Mouse (Mus musculus): Measurements from ENCODE around the gene Gm6803. TPM values are rescaled to one million over a fixed set of nuclear protein-coding genes. Genes with fewer than 3 reads are reported as not detected.

The Gm6803 gene
- not detected in 2 replicates for polyA plus RNA-seq (2012; rRNA removed)

GRCm38 (mm10) chr12:88018671-88019070, at the start of gene Gm6803:
Gene Gm6803, minus strand, starts transcription at chr12:88018771.

GRCm38 (mm10) chr12:88026704-88027103, 8.1 kb upstream of the Gm6803 start, which contains the start of gene Gm2056:
Gene Gm2056, plus strand, starts transcription at chr12:88027004.

GRCm38 (mm10) chr12:88011548-88011947, 7.0 kb downstream of the Gm6803 start, which contains the start of gene Gm2075:
Gene Gm2075, plus strand, starts transcription at chr12:88011848.

Other genes starting within 250 kb of the Gm6803 start
- not detected in 2 replicates for gene Gm21319, start 243.0 kb downstream of the Gm6803 start, polyA plus RNA-seq (2012; rRNA removed)
- gene Gm21936, start 223.3 kb downstream of the Gm6803 start, polyA plus RNA-seq (2012; rRNA removed), result not detected in 2 replicates
- not detected in 2 replicates for gene BB287469, start 202.2 kb downstream of the Gm6803 start, polyA plus RNA-seq (2012; rRNA removed)
- not detected in 2 replicates for gene Gm2001, start 176.4 kb downstream of the Gm6803 start, polyA plus RNA-seq (2012; rRNA removed)
- gene Gm2016, start 144.7 kb downstream of the Gm6803 start, polyA plus RNA-seq (2012; rRNA removed), result not detected in 2 replicates
- gene Gm2022, start 123.4 kb downstream of the Gm6803 start, polyA plus RNA-seq (2012; rRNA removed), result not detected in 2 replicates
- gene Gm2035, start 98.9 kb downstream of the Gm6803 start, polyA plus RNA-seq (2012; rRNA removed), result not detected in 2 replicates
- not detected in 2 replicates for gene Gm2042, start 64.7 kb downstream of the Gm6803 start, polyA plus RNA-seq (2012; rRNA removed)
- gene Gm2075, start 6.9 kb downstream of the Gm6803 start, polyA plus RNA-seq (2012; rRNA removed), result not detected in 2 replicates
- not detected in 2 replicates for gene Gm2056, start 8.2 kb upstream of the Gm6803 start, polyA plus RNA-seq (2012; rRNA removed)
- not detected in 2 replicates for gene Gm16368, start 64.9 kb upstream of the Gm6803 start, polyA plus RNA-seq (2012; rRNA removed)
- not detected in 2 replicates for gene Gm10436, start 163.3 kb upstream of the Gm6803 start, polyA plus RNA-seq (2012; rRNA removed)
- not detected in 2 replicates for gene Gm8332, start 231.3 kb upstream of the Gm6803 start, polyA plus RNA-seq (2012; rRNA removed)

All from central nervous system, embryonic 14 days (tissue).